Mouse (Mus musculus) kidney, adult 8-10 months (tissue): ENCODE data around the gene Atrnl1.

Experiments
- DNase-seq, 2 experiments: peaks; one replicate each; pipeline ENCODE4 v3.0.0; 2022

Atrnl1 gene

GRCm38 (mm10) chr19:58124566-58124965 lies 513.7 kb downstream of the Atrnl1 start:
- no peak for DNase-seq

GRCm38 (mm10) chr19:58125010-58125409 lies 514.2 kb downstream of the Atrnl1 start:
- no peak for DNase-seq

GRCm38 (mm10) chr19:58131896-58132295 lies 521.1 kb downstream of the Atrnl1 start:
- DNase-seq = no peak

GRCm38 (mm10) chr19:58140191-58140784 lies 529.5 kb downstream of the Atrnl1 start:
- DNase-seq = no peak

GRCm38 (mm10) chr19:58143853-58144454 lies 533.1 kb downstream of the Atrnl1 start:
- DNase-seq = no peak

- no peak for DNase-seq
These were observed 534.7 kb downstream of the Atrnl1 start for GRCm38 (mm10) chr19:58145521-58145920.

- DNase-seq = no peak
These were observed 540.4 kb downstream of the Atrnl1 start for GRCm38 (mm10) chr19:58151257-58151656.

GRCm38 (mm10) chr19:58161569-58161968 lies 550.7 kb downstream of the Atrnl1 start:
- no peak for DNase-seq

- no peak for DNase-seq
These were observed 554.2 kb downstream of the Atrnl1 start for GRCm38 (mm10) chr19:58164896-58165634.

GRCm38 (mm10) chr19:58165635-58166015 lies 554.8 kb downstream of the Atrnl1 start:
- no peak for DNase-seq

- DNase-seq = no peak
These were observed 555.3 kb downstream of the Atrnl1 start for GRCm38 (mm10) chr19:58166147-58166546.

- no peak for DNase-seq
These were observed 567.6 kb downstream of the Atrnl1 start for GRCm38 (mm10) chr19:58178410-58178809.

GRCm38 (mm10) chr19:58180773-58181172 lies 569.9 kb downstream of the Atrnl1 start:
- DNase-seq = no peak
